Mouse (Mus musculus) E14TG2a.4 (cell line): ENCODE data around the gene Phf2.
A peak's percentile ranks its signal among the peaks of the same experiment; 100 is the strongest.

Experiments
- H3K27me3 ChIP-seq: 2 replicates; pipeline ENCODE4 v1.6.1; 2014; ENCODE audit warnings: low read length, control low read depth; ENCODE audit not compliant: insufficient read depth
- H3K36me3 ChIP-seq: 2 replicates; pipeline ENCODE4 v1.6.1; 2014; ENCODE audit warnings: low read length, control low read depth; ENCODE audit not compliant: insufficient read depth
- H3K4me1 ChIP-seq: replicated peaks from 2 replicates; pipeline ENCODE4 v1.6.1; 2014; ENCODE audit warnings: low read depth, low read length, control low read depth
- H3K4me3 ChIP-seq: replicated peaks from 2 replicates; pipeline ENCODE4 v1.5.1; 2014; ENCODE audit warnings: mild to moderate bottlenecking, low read length
- H3K9me3 ChIP-seq: 2 replicates; pipeline ENCODE4 v1.6.1; 2014; ENCODE audit warnings: low read length, control low read depth
- CTCF ChIP-seq: conservative IDR thresholded peaks from 2 replicates; pipeline ENCODE4 v1.5.1; 2014; ENCODE audit warnings: low read length
- NANOG ChIP-seq: IDR thresholded peaks from 2 replicates; pipeline ENCODE4 v1.6.1; 2014; ENCODE audit warnings: borderline replicate concordance, low read length, mixed read lengths
- POU5F1 ChIP-seq: IDR thresholded peaks from 2 replicates; pipeline ENCODE4 v1.6.1; 2014; ENCODE audit warnings: low read length, borderline replicate concordance

The Phf2 gene

GRCm38 (mm10) chr13:48864673-48865356, 6.1 kb downstream of the Phf2 start:
- Histone ChIP-seq H3K36me3 (no peaks in the 10 kb centered on the region), H3K9me3 (no peaks in the 10 kb centered on the region), H3K4me1 (peaks cover 30% of the 10 kb centered on the region), H3K4me3 (no peak overlapping the region), H3K27me3 (peaks cover 23% of the 10 kb centered on the region)
- TF ChIP-seq CTCF (no peak), NANOG (no peak), POU5F1 (no peak)

DNA sequence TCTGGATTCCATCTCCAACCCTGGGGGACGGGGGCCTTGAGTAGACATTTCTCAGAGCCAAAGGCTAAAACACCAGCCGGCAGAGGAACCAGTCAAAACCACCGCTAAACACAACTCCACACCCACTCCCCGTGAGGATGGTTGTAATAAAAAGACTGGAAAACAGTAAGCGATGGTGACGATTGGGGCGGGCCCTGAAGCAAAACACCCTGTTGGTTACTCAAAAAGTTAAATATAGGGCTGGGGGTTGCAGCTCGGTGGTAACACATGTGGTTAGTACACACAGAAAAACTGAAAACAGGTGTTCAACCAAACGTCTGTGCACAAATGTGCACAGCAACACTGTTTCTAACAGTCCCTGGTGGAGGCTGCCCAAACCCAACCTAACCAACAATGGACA, 7.4 kb downstream of the Phf2 start:
- no peak overlapping the region for H3K4me3 ChIP-seq
- no peak for TF ChIP-seq NANOG
- no peak for TF ChIP-seq CTCF
- TF ChIP-seq POU5F1, result no peak
- no peaks in the 10 kb centered on the region for H3K9me3 ChIP-seq
- peaks cover 10% of the 10 kb centered on the region for H3K27me3 ChIP-seq
- H3K36me3 ChIP-seq, result no peaks in the 10 kb centered on the region
- peaks cover 30% of the 10 kb centered on the region for H3K4me1 ChIP-seq

DNA sequence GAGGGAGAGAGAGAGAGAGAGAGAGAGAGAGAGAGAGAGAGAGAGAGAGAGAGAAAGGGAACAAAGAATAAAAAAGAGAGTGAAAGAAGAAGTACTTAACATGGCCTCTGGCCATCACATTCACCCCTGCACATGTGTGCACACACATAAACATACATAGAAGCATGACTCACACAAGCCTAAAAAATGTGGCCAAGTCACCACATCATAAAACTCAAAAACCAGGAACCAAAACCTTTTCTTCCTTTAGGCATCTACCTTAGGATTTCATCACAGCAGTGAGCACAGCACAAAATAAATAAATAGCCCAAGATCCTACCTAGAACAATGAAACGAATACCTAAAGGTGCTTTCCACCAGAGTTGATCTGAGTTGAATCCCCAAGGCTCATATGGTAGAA, 9.0 kb downstream of the Phf2 start:
- Histone ChIP-seq H3K36me3 (no peaks in the 10 kb centered on the region), H3K4me3 (no peak overlapping the region), H3K27me3 (no peaks in the 10 kb centered on the region), H3K4me1 (peaks cover 43% of the 10 kb centered on the region), H3K9me3 (no peaks in the 10 kb centered on the region)
- TF ChIP-seq POU5F1, result no peak
- TF ChIP-seq NANOG, result no peak
- TF ChIP-seq CTCF, result no peak

- H3K4me3 ChIP-seq, result no peak overlapping the region
- TF ChIP-seq POU5F1 (no peak), CTCF (no peak), NANOG (no peak)
- H3K27me3 ChIP-seq, result no peaks in the 10 kb centered on the region
- H3K4me1 ChIP-seq, result peaks cover 53% of the 10 kb centered on the region
- no peaks in the 10 kb centered on the region for H3K9me3 ChIP-seq
- H3K36me3 ChIP-seq, result no peaks in the 10 kb centered on the region
Observed at GRCm38 (mm10) chr13:48858779-48859178, 12.1 kb downstream of the Phf2 start.

DNA sequence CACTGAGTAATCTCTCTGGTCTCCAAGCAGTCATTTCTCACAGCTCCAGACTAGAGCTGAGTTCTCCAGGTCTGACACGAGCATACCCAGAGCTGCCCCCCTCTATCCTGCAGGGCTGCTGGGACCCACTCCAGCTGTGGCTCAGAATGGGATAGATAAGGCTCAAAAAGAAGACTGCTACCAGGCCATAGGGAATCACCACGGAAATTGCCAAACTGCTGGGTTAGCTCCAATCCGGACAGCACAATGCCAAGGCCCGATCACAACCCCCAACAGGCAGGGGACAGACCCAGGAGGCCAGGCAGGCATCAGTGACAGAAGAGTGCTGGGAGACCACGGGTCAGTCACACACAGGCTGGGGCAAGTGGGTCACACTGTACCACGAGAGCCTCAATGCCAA, 12.9 kb downstream of the Phf2 start:
- peaks cover 46% of the 10 kb centered on the region for H3K4me1 ChIP-seq
- no peaks in the 10 kb centered on the region for H3K27me3 ChIP-seq
- H3K9me3 ChIP-seq, result no peaks in the 10 kb centered on the region
- no peak overlapping the region for H3K4me3 ChIP-seq
- TF ChIP-seq POU5F1, result no peak
- no peak for TF ChIP-seq CTCF
- TF ChIP-seq NANOG, result no peak
- H3K36me3 ChIP-seq, result no peaks in the 10 kb centered on the region

DNA sequence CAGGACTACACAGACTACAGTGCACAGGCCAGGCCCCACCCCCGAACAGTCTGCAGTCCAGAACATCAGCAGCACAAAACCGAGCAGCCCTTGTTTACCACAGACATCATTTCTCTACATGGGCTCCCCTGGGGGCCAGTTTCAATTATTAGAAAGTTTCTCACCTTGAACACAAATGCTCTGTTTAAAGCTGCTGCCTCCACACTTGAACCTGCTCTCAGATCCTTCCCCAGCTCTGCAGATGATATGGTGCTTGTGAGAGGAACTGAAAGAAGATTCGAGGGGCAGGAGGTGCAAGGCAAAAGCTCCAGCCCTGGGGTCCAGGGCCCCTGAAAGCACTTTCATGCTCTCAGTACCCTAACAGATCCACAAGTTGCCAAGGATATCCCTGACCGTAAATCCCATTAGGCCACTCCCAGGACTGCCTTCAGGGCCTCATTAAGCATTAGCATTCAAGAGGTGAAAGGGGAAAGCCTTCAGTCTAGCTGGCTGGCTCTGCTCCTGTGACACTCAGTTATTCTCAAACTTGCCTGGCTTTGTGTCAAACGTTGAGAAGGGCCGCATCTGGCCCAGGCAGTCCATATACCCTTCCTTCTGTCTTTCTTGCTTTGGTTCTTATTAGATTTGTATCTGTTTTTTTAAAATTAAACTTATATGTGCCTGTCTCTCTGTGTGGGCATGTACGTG, 13.5 kb downstream of the Phf2 start:
- Histone ChIP-seq H3K4me1 (peaks cover 45% of the 10 kb centered on the region), H3K4me3 (no peak overlapping the region), H3K27me3 (no peaks in the 10 kb centered on the region), H3K36me3 (no peaks in the 10 kb centered on the region), H3K9me3 (no peaks in the 10 kb centered on the region)
- TF ChIP-seq POU5F1, result no peak
- no peak for TF ChIP-seq CTCF
- TF ChIP-seq NANOG, result no peak

GRCm38 (mm10) chr13:48853947-48854346, 17.0 kb downstream of the Phf2 start:
- H3K4me3 ChIP-seq, result no peak overlapping the region
- TF ChIP-seq CTCF (no peak), POU5F1 (no peak), NANOG (no peak)
- H3K36me3 ChIP-seq, result no peaks in the 10 kb centered on the region
- no peaks in the 10 kb centered on the region for H3K9me3 ChIP-seq
- H3K27me3 ChIP-seq, result no peaks in the 10 kb centered on the region
- peaks cover 40% of the 10 kb centered on the region for H3K4me1 ChIP-seq

- no peak for TF ChIP-seq NANOG
- no peak for TF ChIP-seq POU5F1
- TF ChIP-seq CTCF, result no peak
- Histone ChIP-seq H3K4me1 (peaks cover 35% of the 10 kb centered on the region), H3K36me3 (no peaks in the 10 kb centered on the region), H3K27me3 (no peaks in the 10 kb centered on the region), H3K4me3 (no peak overlapping the region), H3K9me3 (no peaks in the 10 kb centered on the region)
Observed at GRCm38 (mm10) chr13:48853475-48853874, 17.4 kb downstream of the Phf2 start.

GRCm38 (mm10) chr13:48852859-48853258, 18.1 kb downstream of the Phf2 start:
- Histone ChIP-seq H3K36me3 (no peaks in the 10 kb centered on the region), H3K4me3 (no peak overlapping the region), H3K27me3 (no peaks in the 10 kb centered on the region), H3K4me1 (peaks cover 29% of the 10 kb centered on the region), H3K9me3 (no peaks in the 10 kb centered on the region)
- TF ChIP-seq POU5F1 (no peak), CTCF (peak; percentile 39; the same call in 1 of the 2 replicates)
